Mouse (Mus musculus): ENCODE results near the gene Sez6. TPM values are rescaled to one million over a fixed set of nuclear protein-coding genes. Genes with fewer than 3 reads are reported as not detected.

Sez6 gene
- polyA plus RNA-seq, 1 experiment = 0.41 TPM

DNA sequence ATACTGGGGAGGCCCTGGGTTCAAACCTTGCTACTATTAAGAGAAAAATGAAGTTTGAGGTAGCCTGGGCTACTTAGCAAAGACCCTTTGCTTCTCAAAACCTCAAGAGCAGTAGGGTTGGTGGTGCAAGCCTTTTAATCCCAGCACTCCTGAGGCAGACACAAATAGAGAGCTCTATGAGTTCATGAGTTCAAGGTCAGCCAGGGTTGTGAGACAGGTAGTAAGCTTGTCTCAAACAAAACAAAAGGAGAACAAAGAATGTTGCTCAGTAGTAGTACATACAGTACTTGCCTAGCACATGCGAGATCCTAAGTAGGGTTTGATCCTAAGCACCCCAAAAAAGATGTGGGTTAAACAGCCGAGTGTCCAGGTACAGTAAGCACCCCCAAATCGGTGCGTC is 13.9 kb upstream of the Sez6 start:
- Histone ChIP-seq H3K36me3 (ENCODE audit: control insufficient read depth, insufficient read depth, low read length) (no peaks in the 10 kb centered on the region), H3K4me3 (ENCODE audit: low read depth, low read length) (no peak overlapping the region), H3K27me3 (ENCODE audit: control insufficient read depth, insufficient read depth, low read length) (peaks cover 22% of the 10 kb centered on the region), H3K27ac (ENCODE audit: insufficient read depth, low read depth, low read length) (no peak overlapping the region), H3K4me1 (ENCODE audit: control insufficient read depth, insufficient read depth, insufficient read length, low read length) (no peaks in the 10 kb centered on the region; the same call in 1 of the 2 replicates)
- WGBS = 57% methylated on average over 4 of the region's 4 CpGs
- no peak for TF ChIP-seq POLR2A (IDR thresholded peaks at IDR 0.05; ENCODE audit: low read depth, low read length)
- no peak for TF ChIP-seq CTCF (IDR thresholded peaks at IDR 0.05; ENCODE audit: extremely low read depth, insufficient read length, insufficient replicate concordance, low read depth, low read length)

DNA sequence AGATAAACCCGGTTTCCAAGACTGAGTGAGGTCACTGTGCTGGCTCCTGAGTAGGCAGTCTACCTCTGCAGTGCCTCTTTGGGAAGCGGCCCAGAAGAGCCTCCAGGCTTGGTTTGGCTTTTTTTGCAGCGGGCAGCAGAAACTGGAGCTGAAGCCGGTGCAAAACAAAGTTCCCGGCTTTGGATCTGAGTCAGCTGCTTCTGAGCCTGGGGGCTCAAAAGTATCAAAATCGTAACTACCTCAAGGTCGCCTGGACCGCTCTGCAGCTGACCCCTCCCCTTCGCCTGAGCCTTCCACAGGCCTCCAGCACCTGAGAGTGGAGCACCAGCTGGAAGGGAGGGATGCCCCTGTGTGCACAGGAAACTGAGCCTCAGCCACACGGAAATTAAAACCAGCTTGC is 13.4 kb upstream of the Sez6 start:
- H3K27ac ChIP-seq (ENCODE audit: insufficient read depth, low read depth, low read length) = no peak overlapping the region
- WGBS = 45% methylated on average over 10 of the region's 10 CpGs
- H3K4me3 ChIP-seq (ENCODE audit: low read depth, low read length) = no peak overlapping the region

GRCm38 (mm10) chr11:77923285-77923684 is 7.3 kb upstream of the Sez6 start:
- Histone ChIP-seq H3K27ac (ENCODE audit: insufficient read depth, low read depth, low read length) (no peak overlapping the region), H3K27me3 (ENCODE audit: control insufficient read depth, insufficient read depth, low read length) (0 out of 2 replicates have a peak, but pooled peaks cover 2% of the 10 kb centered on the region), H3K4me3 (ENCODE audit: low read depth, low read length) (no peak overlapping the region), H3K36me3 (ENCODE audit: control insufficient read depth, insufficient read depth, low read length) (no peaks in the 10 kb centered on the region), H3K4me1 (ENCODE audit: control insufficient read depth, insufficient read depth, insufficient read length, low read length) (no peaks in the 10 kb centered on the region)
- TF ChIP-seq CTCF (IDR thresholded peaks at IDR 0.05; ENCODE audit: extremely low read depth, insufficient read length, insufficient replicate concordance, low read depth, low read length) = no peak
- TF ChIP-seq POLR2A (IDR thresholded peaks at IDR 0.05; ENCODE audit: low read depth, low read length) = no peak
- WGBS = 76% methylated on average over 4 of the region's 4 CpGs

More for the DNA sequence above, 13.4 kb upstream of the Sez6 start:
- Histone ChIP-seq H3K4me1 (ENCODE audit: control insufficient read depth, insufficient read depth, insufficient read length, low read length) (no peaks in the 10 kb centered on the region; the same call in 1 of the 2 replicates), H3K36me3 (ENCODE audit: control insufficient read depth, insufficient read depth, low read length) (no peaks in the 10 kb centered on the region), H3K27me3 (ENCODE audit: control insufficient read depth, insufficient read depth, low read length) (peaks cover 22% of the 10 kb centered on the region)
- TF ChIP-seq CTCF (IDR thresholded peaks at IDR 0.05; ENCODE audit: extremely low read depth, insufficient read length, insufficient replicate concordance, low read depth, low read length) (no peak), POLR2A (IDR thresholded peaks at IDR 0.05; ENCODE audit: low read depth, low read length) (no peak)

- 45% methylated on average over 9 of the region's 9 CpGs for WGBS
Observed at GRCm38 (mm10) chr11:77925836-77926657, 4.6 kb upstream of the Sez6 start.

GRCm38 (mm10) chr11:77926666-77927065 is 3.9 kb upstream of the Sez6 start:
- H3K4me3 ChIP-seq (ENCODE audit: low read depth, low read length) = no peak overlapping the region
- WGBS = 14% methylated on average over 9 of the region's 9 CpGs
- TF ChIP-seq CTCF (IDR thresholded peaks at IDR 0.05; ENCODE audit: extremely low read depth, insufficient read length, insufficient replicate concordance, low read depth, low read length) = no peak
- TF ChIP-seq POLR2A (IDR thresholded peaks at IDR 0.05; ENCODE audit: low read depth, low read length) = no peak

More at GRCm38 (mm10) chr11:77925836-77926657, 4.6 kb upstream of the Sez6 start:
- Histone ChIP-seq H3K27ac (ENCODE audit: insufficient read depth, low read depth, low read length) (no peak overlapping the region), H3K27me3 (ENCODE audit: control insufficient read depth, insufficient read depth, low read length) (peaks cover 18% of the 10 kb centered on the region), H3K4me1 (ENCODE audit: control insufficient read depth, insufficient read depth, insufficient read length, low read length) (peaks cover 3% of the 10 kb centered on the region), H3K36me3 (ENCODE audit: control insufficient read depth, insufficient read depth, low read length) (no peaks in the 10 kb centered on the region), H3K4me3 (ENCODE audit: low read depth, low read length) (no peak overlapping the region)
- TF ChIP-seq CTCF (IDR thresholded peaks at IDR 0.05; ENCODE audit: extremely low read depth, insufficient read length, insufficient replicate concordance, low read depth, low read length) (no peak), POLR2A (IDR thresholded peaks at IDR 0.05; ENCODE audit: low read depth, low read length) (no peak)

DNA sequence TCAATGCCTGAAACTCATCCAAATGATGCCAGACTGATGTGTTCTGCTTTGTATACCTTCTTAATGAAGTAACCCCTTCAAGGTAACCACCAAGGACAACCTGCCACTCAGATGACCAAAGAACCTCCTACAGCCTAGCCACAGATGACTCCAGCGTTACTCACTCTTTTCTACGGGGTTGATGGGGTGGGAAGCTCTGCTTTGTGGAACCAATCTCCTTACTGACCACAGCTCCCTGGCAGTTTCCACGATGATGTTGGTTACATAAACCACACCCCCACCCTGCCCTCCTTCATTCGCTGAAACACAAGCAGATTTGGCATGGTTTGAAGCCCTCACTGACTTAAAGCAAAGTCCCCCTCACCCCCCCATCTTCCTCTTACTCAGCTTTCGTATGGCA is 2.8 kb upstream of the Sez6 start:
- no peak overlapping the region for H3K27ac ChIP-seq (ENCODE audit: insufficient read depth, low read depth, low read length)
- WGBS = 63% methylated on average over 5 of the region's 5 CpGs
- H3K4me1 ChIP-seq (ENCODE audit: control insufficient read depth, insufficient read depth, insufficient read length, low read length) = peaks cover 5% of the 10 kb centered on the region
- H3K36me3 ChIP-seq (ENCODE audit: control insufficient read depth, insufficient read depth, low read length) = no peaks in the 10 kb centered on the region
- TF ChIP-seq POLR2A (IDR thresholded peaks at IDR 0.05; ENCODE audit: low read depth, low read length) = no peak
- TF ChIP-seq CTCF (IDR thresholded peaks at IDR 0.05; ENCODE audit: extremely low read depth, insufficient read length, insufficient replicate concordance, low read depth, low read length) = no peak
- no peak overlapping the region for H3K4me3 ChIP-seq (ENCODE audit: low read depth, low read length)
- H3K27me3 ChIP-seq (ENCODE audit: control insufficient read depth, insufficient read depth, low read length) = peaks cover 34% of the 10 kb centered on the region

More at GRCm38 (mm10) chr11:77926666-77927065, 3.9 kb upstream of the Sez6 start:
- peaks cover 23% of the 10 kb centered on the region for H3K27me3 ChIP-seq (ENCODE audit: control insufficient read depth, insufficient read depth, low read length)
- no peak overlapping the region for H3K27ac ChIP-seq (ENCODE audit: insufficient read depth, low read depth, low read length)
- H3K4me1 ChIP-seq (ENCODE audit: control insufficient read depth, insufficient read depth, insufficient read length, low read length) = peaks cover 5% of the 10 kb centered on the region
- H3K36me3 ChIP-seq (ENCODE audit: control insufficient read depth, insufficient read depth, low read length) = no peaks in the 10 kb centered on the region

Measured in small intestine, adult 2 months (tissue).